Mouse (Mus musculus): ENCODE results near the gene Nhsl2. TPM values are rescaled to one million over a fixed set of nuclear protein-coding genes. Genes with fewer than 3 reads are reported as not detected.

Nhsl2 gene
- polyA plus RNA-seq, 1 experiment from 2014 or later = 16.5 TPM

DNA sequence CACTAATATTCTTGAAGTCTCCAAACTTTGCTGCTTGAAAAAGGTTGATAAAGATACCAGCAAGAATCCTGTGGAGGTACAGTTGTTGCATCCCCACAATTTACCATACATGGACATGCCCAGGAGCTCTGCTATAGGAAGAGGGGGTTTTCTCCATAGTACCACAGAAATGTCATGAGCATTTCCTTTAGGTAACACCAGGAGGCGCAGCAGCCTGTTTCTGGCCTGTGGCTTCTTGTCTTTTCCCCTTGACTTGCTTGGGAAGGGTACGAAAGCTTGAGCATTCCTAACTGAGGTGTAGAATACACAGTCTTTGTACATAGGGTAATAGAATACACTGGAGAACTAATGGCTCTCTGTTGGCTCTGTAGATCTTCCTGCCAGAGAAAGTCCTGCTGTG, 132.3 kb downstream of the Nhsl2 start:
- Histone ChIP-seq H3K9me3 (ENCODE audit: control insufficient read depth, low read length) (no peaks in the 10 kb centered on the region), H3K9ac (ENCODE audit: low read depth, low read length) (no peak overlapping the region), H3K4me1 (ENCODE audit: control insufficient read depth, insufficient read depth, low read length) (0 out of 2 replicates have a peak, but pooled peaks cover 6% of the 10 kb centered on the region), H3K4me2 (replicated peaks; ENCODE audit: low read depth, low read length) (no peak overlapping the region), H3K27ac (ENCODE audit: low read depth, low read length) (no peak overlapping the region), H3K4me3 (ENCODE audit: low read length) (no peak overlapping the region), H3K36me3 (ENCODE audit: control insufficient read depth, insufficient read depth, low read length) (no peaks in the 10 kb centered on the region), H3K27me3 (ENCODE audit: control insufficient read depth, insufficient read depth, low read length) (no peaks in the 10 kb centered on the region)
- no peak for ATAC-seq (ENCODE audit: low FRiP score, low TSS enrichment)
- 48% methylated on average over 2 of the region's 2 CpGs for WGBS

DNA sequence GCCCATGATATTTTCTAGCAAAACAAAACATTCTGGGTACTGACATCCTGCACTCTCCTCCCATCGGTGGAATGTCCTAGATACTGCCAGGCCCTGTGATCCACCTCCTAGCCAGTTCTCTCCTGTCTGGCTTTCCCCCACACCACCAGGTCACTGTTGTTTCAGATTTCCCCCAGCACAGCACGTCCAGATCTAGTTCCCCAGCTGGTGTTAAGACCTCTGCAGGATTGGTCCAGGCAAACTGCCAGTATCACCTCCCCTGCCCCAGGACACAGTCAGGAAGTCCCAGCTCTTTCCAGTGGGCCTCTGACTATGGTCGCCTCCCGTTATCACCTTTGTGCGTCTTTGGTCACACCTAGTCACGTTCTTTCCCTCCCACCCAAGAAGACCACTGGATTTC, 134.5 kb downstream of the Nhsl2 start:
- H3K4me3 ChIP-seq (ENCODE audit: low read length) = no peak overlapping the region
- H3K36me3 ChIP-seq (ENCODE audit: control insufficient read depth, insufficient read depth, low read length) = no peaks in the 10 kb centered on the region
- WGBS = 38% methylated on average over 6 of the region's 6 CpGs
- H3K9ac ChIP-seq (ENCODE audit: low read depth, low read length) = no peak overlapping the region
- 0 out of 2 replicates have a peak, but pooled peaks cover 6% of the 10 kb centered on the region for H3K4me1 ChIP-seq (ENCODE audit: control insufficient read depth, insufficient read depth, low read length)
- no peak; the same call in 1 of the 2 replicates for ATAC-seq (ENCODE audit: low FRiP score, low TSS enrichment)
- H3K27ac ChIP-seq (ENCODE audit: low read depth, low read length) = no peak overlapping the region
- no peaks in the 10 kb centered on the region for H3K27me3 ChIP-seq (ENCODE audit: control insufficient read depth, insufficient read depth, low read length)
- no peaks in the 10 kb centered on the region for H3K9me3 ChIP-seq (ENCODE audit: control insufficient read depth, low read length)
- H3K4me2 ChIP-seq (replicated peaks; ENCODE audit: low read depth, low read length) = no peak overlapping the region

DNA sequence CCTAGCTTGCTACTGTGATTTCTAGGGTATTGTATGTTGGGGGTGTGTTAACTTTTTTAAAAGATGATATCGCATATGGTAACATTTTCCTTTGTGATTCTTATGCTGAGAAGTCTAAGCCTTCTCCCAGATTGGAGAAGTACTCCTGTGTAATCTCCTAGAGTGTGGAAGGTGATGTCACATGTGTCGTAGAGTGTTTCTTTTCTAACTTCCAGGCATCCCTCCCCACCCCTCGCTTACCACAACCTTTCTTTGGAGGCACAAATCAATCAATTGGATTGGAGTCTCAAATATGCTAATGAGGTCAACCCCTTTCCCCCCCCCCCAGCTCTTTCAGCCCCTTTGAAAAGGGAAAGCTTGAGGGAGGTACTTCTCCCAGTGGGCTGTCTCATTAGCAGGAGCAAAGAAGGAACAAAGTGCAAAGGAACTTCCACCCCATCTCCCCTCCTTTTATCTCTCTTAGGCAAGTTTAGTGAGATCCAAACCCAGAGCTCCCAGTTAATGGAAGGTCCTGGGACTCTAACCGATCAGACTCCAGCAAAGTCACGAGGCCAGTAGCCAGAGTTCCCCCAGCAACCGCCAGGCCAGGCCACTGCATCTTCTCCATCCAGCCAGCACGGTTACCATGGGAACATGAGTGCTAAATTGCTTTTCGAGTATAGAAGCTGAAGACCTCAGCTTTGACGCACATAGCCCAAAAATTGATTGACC, 137.6 kb downstream of the Nhsl2 start:
- H3K9me3 ChIP-seq (ENCODE audit: control insufficient read depth, low read length) = no peaks in the 10 kb centered on the region
- no peaks in the 10 kb centered on the region for H3K27me3 ChIP-seq (ENCODE audit: control insufficient read depth, insufficient read depth, low read length)
- H3K4me1 ChIP-seq (ENCODE audit: control insufficient read depth, insufficient read depth, low read length) = 0 out of 2 replicates have a peak, but pooled peaks cover 6% of the 10 kb centered on the region
- H3K4me3 ChIP-seq (ENCODE audit: low read length) = no peak overlapping the region
- no peak overlapping the region for H3K27ac ChIP-seq (ENCODE audit: low read depth, low read length)
- 52% methylated on average over 9 of the region's 9 CpGs for WGBS
- H3K36me3 ChIP-seq (ENCODE audit: control insufficient read depth, insufficient read depth, low read length) = no peaks in the 10 kb centered on the region
- H3K9ac ChIP-seq (ENCODE audit: low read depth, low read length) = no peak overlapping the region
- ATAC-seq (ENCODE audit: low FRiP score, low TSS enrichment) = no peak
- H3K4me2 ChIP-seq (replicated peaks; ENCODE audit: low read depth, low read length) = no peak overlapping the region

DNA sequence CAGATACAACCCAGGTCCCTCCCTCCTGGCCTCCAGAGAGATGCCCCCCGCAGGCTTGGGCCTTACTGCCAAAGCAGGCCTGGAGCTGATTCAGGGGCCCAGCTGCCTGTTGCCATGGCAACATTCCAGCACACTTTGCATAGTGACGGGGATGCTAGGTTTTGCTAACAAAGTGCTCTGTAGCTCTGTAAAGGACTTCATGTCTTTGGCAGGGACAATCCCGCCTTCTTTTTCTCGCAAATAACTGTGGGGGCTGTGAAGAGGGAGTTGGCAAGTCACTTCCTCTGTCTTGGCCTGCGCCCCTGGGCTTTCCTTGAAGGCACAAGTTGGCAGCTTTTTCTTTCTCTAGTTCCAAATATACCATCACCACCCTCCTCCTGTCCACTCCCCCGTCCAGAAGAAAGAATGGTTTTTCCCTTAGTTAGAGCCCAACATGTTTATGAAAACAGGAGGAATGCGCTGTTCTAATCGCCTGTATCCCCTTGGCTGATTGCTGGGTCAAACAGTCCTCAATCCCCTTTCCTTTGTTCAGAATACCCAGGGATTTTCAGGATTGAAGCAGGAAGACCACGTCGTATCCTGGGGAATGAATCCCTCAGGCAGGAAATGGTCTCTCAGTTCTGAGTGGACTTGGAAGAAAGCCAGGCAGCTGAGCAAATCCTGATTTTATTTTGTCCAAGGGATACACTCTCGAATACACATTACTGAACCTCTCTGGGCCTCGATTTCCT, 144.8 kb downstream of the Nhsl2 start:
- ATAC-seq (ENCODE audit: low FRiP score, low TSS enrichment) = peak; percentile 60; the same call in 1 of the 2 replicates

DNA sequence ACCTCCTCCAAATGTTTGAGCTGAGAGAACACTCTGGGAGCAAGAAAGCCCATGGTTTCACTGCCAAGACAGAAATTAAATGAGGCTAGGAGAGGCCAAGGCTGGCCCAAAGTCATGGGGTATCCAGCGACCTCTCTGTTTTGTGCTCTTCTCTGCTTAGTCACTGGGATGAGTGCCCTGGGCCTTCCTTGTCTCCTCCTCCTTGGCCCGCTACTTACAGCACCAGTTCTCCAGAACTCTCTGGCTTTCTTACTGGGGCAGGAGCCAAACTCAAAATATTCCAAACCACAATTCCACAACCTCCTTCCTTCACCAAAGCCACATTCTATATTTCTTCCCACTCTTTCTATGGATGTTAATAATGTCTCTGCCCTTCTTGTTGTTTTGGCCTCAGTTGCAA, 147.5 kb downstream of the Nhsl2 start:
- Histone ChIP-seq H3K9ac (ENCODE audit: low read depth, low read length) (no peak overlapping the region), H3K27me3 (ENCODE audit: control insufficient read depth, insufficient read depth, low read length) (no peaks in the 10 kb centered on the region), H3K9me3 (ENCODE audit: control insufficient read depth, low read length) (no peaks in the 10 kb centered on the region), H3K27ac (ENCODE audit: low read depth, low read length) (no peak overlapping the region), H3K4me3 (ENCODE audit: low read length) (no peak overlapping the region), H3K4me1 (ENCODE audit: control insufficient read depth, insufficient read depth, low read length) (no peaks in the 10 kb centered on the region), H3K36me3 (ENCODE audit: control insufficient read depth, insufficient read depth, low read length) (no peaks in the 10 kb centered on the region), H3K4me2 (replicated peaks; ENCODE audit: low read depth, low read length) (no peak overlapping the region)
- ATAC-seq (ENCODE audit: low FRiP score, low TSS enrichment) = no peak
- WGBS = 77% methylated on average over 2 of the region's 2 CpGs

More for the DNA sequence above, 144.8 kb downstream of the Nhsl2 start:
- Histone ChIP-seq H3K4me3 (ENCODE audit: low read length) (no peak overlapping the region), H3K27ac (ENCODE audit: low read depth, low read length) (peak overlapping the region; percentile 13; the same call in 1 of the 2 replicates), H3K4me2 (replicated peaks; ENCODE audit: low read depth, low read length) (no peak overlapping the region), H3K9ac (ENCODE audit: low read depth, low read length) (no peak overlapping the region), H3K36me3 (ENCODE audit: control insufficient read depth, insufficient read depth, low read length) (no peaks in the 10 kb centered on the region), H3K27me3 (ENCODE audit: control insufficient read depth, insufficient read depth, low read length) (no peaks in the 10 kb centered on the region), H3K4me1 (ENCODE audit: control insufficient read depth, insufficient read depth, low read length) (no peaks in the 10 kb centered on the region), H3K9me3 (ENCODE audit: control insufficient read depth, low read length) (no peaks in the 10 kb centered on the region)
- WGBS = 45% methylated on average over 12 of the region's 12 CpGs

DNA sequence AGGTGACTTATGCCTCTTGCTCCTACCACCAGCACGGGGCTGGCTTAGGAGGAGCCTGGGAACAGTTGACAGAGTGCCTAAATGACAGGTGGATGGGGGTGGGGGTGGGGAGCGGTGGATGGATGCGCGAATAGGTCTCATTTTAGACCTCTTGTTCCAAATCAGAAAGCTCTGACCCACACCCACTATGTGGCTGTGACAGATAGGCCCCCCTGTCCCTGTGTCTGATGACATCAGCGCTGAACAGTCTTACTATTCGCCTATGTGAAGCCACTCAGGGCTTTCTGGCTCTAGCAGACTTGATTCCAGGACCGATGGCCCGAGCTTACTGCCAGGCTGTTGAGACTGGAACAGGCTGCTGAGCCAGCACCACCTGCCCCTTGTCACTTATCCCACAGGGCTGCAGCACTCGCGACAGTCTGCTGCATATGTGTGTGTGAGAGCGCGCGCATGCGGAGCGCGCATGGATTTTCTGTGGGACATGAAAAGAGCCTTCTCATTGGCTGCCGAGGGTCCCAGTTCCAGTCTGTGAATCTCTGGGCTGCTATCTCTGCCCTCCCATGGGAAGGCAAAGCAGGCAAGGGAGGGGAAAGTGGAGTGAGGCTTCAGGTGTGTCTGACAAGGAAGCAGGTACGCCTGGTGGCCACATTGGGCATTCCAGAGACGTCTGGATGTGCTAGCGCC, 154.6 kb downstream of the Nhsl2 start:
- H3K27me3 ChIP-seq (ENCODE audit: control insufficient read depth, insufficient read depth, low read length) = peaks cover 10% of the 10 kb centered on the region; the same call in 1 of the 2 replicates
- WGBS = 24% methylated on average over 20 of the region's 20 CpGs
- 0 out of 2 replicates have a peak overlapping the region, but pooled peaks have one; percentile 18 for H3K9ac ChIP-seq (ENCODE audit: low read depth, low read length)
- H3K27ac ChIP-seq (ENCODE audit: low read depth, low read length) = no peak overlapping the region
- no peaks in the 10 kb centered on the region; the same call in 1 of the 2 replicates for H3K4me1 ChIP-seq (ENCODE audit: control insufficient read depth, insufficient read depth, low read length)
- H3K4me3 ChIP-seq (ENCODE audit: low read length) = peak overlapping the region; percentile 21; the same call in 1 of the 2 replicates
- ATAC-seq (ENCODE audit: low FRiP score, low TSS enrichment) = peak; percentile 45; the same call in 1 of the 2 replicates
- no peaks in the 10 kb centered on the region for H3K9me3 ChIP-seq (ENCODE audit: control insufficient read depth, low read length)
- peak overlapping the region; percentile 53 for H3K4me2 ChIP-seq (replicated peaks; ENCODE audit: low read depth, low read length)
- no peaks in the 10 kb centered on the region for H3K36me3 ChIP-seq (ENCODE audit: control insufficient read depth, insufficient read depth, low read length)

DNA sequence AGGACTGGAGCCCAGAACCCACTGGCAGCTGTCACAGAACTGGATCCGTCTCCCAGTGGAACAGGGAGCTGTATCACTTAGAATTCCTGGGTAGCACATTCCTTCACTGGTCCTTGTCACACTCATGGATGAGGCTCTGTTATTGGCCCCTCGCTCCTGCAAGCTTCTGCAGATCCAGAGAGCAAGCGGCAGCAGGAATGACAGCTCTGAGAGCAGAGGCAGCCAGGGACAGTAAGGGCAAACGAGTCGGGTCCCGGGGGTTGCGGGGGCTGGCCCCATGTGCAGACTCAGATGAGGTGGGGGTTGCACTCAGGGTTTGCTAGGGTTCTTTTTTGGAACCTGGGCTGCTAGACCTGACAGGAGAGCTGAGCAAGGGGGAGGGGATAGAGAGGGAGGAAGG, 155.2 kb downstream of the Nhsl2 start:
- 19% methylated on average over 7 of the region's 7 CpGs for WGBS
- Histone ChIP-seq H3K27ac (ENCODE audit: low read depth, low read length) (no peak overlapping the region), H3K9me3 (ENCODE audit: control insufficient read depth, low read length) (no peaks in the 10 kb centered on the region), H3K4me2 (replicated peaks; ENCODE audit: low read depth, low read length) (peak overlapping the region; percentile 53), H3K4me3 (ENCODE audit: low read length) (peak overlapping the region; percentile 21; the same call in 1 of the 2 replicates), H3K27me3 (ENCODE audit: control insufficient read depth, insufficient read depth, low read length) (peaks cover 10% of the 10 kb centered on the region; the same call in 1 of the 2 replicates), H3K36me3 (ENCODE audit: control insufficient read depth, insufficient read depth, low read length) (no peaks in the 10 kb centered on the region), H3K9ac (ENCODE audit: low read depth, low read length) (0 out of 2 replicates have a peak overlapping the region, but pooled peaks have one; percentile 18), H3K4me1 (ENCODE audit: control insufficient read depth, insufficient read depth, low read length) (no peaks in the 10 kb centered on the region; the same call in 1 of the 2 replicates)
- ATAC-seq (ENCODE audit: low FRiP score, low TSS enrichment) = peak; percentile 11; the same call in 1 of the 2 replicates

DNA sequence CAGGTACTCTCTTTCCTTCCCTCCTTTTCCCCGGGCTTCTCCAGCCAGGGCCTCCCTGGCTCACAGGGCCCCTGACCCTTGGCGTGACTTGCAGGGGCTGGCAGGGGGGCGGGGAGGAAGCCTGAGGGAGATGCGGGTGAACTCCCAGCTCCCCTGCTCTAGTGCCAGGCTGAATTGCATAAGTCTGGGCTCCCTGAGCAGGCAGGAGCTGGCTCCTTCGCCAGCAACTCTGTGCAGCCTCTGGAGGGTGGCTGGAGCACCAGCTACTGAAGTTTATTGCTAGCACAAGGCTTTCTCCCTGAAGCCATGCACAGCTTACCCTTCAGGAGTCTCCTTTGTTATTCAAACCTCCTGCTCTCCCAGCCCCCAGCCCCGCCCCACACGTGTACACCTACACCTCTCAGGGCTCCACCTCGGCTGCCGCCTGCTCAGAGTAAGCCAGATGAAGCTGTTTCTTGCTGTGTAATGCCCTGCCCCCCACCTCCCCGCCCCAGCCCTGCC, 156.0 kb downstream of the Nhsl2 start:
- WGBS = 14% methylated on average over 10 of the region's 10 CpGs
- Histone ChIP-seq H3K27ac (ENCODE audit: low read depth, low read length) (peak overlapping the region; percentile 65; the same call in 1 of the 2 replicates), H3K4me3 (ENCODE audit: low read length) (peak overlapping the region; percentile 21)

More for the DNA sequence above, 156.0 kb downstream of the Nhsl2 start:
- H3K27me3 ChIP-seq (ENCODE audit: control insufficient read depth, insufficient read depth, low read length) = peaks cover 13% of the 10 kb centered on the region; the same call in 1 of the 2 replicates
- ATAC-seq (ENCODE audit: low FRiP score, low TSS enrichment) = peak; percentile 87
- H3K4me2 ChIP-seq (replicated peaks; ENCODE audit: low read depth, low read length) = peak overlapping the region; percentile 53
- no peaks in the 10 kb centered on the region; the same call in 1 of the 2 replicates for H3K4me1 ChIP-seq (ENCODE audit: control insufficient read depth, insufficient read depth, low read length)
- peak overlapping the region; percentile 40; the same call in 1 of the 2 replicates for H3K9ac ChIP-seq (ENCODE audit: low read depth, low read length)
- H3K36me3 ChIP-seq (ENCODE audit: control insufficient read depth, insufficient read depth, low read length) = no peaks in the 10 kb centered on the region
- no peaks in the 10 kb centered on the region for H3K9me3 ChIP-seq (ENCODE audit: control insufficient read depth, low read length)
